Mouse (Mus musculus): ENCODE results near the gene Otud4.
A peak's percentile ranks its signal among the peaks of the same experiment; 100 is the strongest.
"Not testable (repeated sequence)": the region's sequence is repeated elsewhere in the genome, so short reads cannot be mapped to it uniquely, and the experiment has no call there.

Gene Otud4

DNA sequence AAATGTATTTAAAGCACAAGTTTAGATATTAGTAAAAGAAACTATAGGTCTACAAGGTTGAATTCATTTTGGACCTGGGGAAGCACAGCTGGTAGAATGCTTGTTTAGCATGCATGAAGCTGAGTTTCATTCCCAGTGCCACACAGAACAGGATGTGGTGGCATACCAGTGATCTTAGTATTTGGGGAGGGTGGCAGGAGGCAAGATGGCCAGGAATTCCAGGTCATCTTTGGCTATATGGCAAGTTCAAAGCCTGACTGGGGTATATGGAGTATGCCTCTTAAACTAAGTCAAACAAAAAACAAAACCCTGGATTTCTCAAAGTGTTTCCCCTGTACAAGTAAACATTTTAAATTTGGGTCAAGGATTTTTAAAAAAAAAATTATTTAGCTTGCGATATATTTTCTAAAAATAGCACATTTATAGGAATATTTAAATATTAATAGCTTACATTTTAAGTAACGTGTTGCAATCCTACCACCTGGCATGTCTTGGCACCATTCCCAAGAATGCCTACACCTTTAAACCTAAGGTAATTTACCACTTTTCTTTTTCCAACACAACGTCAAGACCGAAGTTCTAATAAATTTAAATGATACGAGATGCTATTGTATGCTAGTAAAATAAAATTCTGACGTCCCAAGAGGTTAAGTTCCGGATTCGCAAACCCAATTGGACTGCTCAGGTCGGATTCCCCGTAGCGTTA is 1.3 kb upstream of the Otud4 start:
- no peak for DNase-seq (ENCODE audit: low spot score in 2 of 2)

DNA sequence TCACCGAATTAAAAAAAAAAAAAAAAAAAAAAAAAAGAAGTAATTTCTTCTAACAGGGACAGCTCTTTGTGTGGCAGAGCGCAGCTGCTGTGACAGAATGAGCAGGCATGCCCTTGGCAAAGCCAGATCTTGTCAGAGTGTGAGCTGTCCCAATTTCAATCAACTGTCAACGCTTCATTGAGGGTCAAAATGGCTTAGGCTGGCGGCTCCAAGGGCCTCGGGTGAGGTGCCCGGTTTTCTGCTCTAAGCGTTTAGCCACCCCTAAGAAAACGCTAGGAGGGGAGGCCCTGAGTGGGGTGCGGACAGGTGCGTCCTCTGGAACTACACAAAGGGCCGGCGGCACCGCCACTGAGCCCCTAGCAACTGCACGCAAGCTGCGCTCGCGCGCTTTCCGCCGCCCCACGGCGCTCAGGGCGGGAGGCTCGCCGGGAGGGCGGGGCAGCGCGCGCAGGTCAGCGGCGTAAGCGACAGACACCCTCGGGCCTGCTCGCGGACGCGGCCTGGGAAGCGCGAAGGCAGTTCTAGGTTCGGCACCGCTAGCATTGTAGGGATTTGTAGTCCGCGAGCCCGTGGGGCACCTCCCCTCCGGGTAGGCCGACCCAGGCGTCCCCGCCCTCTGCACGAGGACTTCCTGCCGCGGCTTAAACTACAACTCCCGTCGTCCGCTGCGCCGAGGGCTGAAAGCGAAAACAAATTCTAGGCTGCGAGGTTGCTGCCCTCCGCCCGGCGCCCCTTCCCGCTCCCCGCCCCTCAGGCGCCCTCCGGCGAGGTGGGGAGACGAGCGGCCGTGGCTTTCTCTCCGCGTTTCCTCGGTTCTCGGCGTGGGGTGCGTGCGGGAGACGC is 490 bp upstream of the Otud4 start:
- DNase-seq (ENCODE audit: low spot score in 2 of 2): peak; percentile 95 to 97

DNA sequence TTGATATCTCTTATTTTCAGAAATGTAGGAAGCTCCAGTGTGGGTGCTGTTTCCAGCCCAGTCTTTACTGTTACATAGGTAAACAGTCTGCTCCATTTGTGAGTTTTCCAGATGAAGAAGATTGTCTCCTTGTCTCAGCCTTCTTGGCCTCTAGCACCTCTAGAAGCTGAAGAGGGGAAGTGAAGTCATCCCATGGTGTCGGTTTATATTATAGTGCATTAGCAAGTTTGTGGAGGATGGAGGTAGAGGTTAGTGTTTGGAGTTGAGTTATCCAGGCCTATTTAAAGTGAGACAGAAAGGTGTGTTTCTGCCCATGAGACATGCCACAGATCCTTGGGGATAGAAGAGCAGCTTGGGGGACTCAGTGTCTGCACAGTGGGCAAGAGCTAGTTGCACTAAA is 1.7 kb downstream of the Otud4 start:
- no peak for DNase-seq (ENCODE audit: low spot score in 2 of 2)

DNA sequence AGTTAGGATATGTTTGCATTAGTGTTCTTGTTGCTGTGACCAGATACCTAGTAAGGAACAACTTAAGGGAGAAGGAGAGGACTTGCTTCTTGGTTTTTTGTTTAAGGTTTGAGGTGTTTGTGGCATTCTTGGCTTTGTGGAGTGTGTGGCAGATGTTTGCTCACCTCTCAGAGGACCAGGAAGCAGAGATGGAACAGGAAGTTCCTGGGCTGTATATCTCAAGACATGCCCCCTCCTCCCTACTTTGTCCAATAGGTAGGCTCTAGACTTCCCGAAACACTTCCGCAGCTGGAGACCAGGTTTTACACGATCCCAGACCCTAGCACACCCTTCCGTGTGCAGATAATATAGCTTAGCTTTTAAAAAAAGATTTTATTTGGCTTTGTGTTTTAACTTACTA is 10.2 kb downstream of the Otud4 start:
- no peak for DNase-seq (ENCODE audit: low spot score in 2 of 2)

DNA sequence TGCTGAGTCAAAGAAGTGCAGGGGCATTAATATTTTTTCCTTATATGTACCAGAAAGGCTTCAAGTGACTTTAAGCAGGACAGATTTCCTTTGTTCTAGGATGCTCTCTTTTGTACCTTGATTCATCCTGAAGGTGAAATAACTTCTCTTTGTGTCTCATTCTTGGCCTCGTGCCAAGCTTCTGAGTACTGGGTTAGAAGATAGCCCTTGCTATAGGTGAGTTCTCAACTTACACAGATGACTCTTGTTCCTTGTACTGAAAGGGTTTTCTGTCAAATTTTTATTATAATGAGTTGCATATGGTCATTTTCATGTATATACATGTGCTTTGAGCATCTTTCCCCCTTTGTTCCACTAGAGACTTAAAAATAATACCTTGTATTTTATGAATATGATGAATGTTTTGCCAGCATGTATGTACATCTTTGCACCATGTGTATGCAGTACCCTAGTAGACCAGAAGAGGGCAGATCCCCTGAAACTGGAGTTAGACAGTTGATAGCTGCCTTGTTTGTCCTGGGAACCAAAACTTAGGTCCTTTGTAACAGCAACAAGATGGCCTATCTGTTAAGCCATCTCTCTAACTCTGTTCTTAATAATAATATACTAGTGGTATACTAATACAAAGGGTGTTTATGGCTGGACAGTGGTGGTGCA is 10.9 kb downstream of the Otud4 start:
- peak in 1 of 2 experiments; percentile 59 for DNase-seq (ENCODE audit: low spot score in 2 of 2)

DNA sequence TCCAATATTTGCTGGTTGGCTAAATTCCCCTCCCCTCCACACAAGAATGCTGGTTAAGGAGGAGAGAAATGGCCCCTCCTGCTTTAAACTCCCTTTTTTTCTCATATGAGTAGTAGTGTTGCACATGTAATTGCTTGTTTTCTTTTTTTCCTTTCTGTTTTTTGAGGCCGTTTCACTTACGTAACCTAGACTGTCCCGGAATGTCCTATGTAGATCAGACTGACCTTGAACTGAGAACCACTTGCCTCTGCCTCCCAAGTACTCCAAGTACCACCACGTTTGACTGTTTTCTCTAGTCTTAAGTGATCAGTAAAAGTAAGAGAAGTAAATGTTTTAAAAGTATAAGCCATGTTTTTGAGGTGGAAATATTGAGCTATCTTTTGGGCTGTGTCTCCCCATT is 14.3 kb downstream of the Otud4 start:
- no peak for DNase-seq (ENCODE audit: low spot score in 2 of 2)

DNA sequence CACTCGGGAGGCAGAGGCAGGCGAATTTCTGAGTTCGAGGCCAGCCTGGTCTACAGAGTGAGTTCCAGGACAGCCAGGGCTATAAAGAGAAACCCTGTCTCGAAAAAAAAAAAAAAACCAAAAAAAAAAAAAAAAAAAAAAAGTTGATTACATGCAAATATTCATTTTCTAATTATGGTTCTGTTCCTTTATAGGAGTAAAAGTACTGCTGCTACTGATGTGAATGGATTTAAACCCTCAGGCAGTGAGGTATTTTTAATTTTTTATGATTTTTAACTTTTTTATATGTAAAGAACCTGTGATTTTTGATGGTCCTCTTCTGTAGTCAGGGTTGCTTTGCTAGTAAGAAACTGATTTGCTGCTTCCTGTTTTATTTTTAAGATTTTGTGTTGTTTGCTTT is 19.3 kb downstream of the Otud4 start:
- DNase-seq (ENCODE audit: low spot score in 2 of 2): not testable (repeated sequence)

DNA sequence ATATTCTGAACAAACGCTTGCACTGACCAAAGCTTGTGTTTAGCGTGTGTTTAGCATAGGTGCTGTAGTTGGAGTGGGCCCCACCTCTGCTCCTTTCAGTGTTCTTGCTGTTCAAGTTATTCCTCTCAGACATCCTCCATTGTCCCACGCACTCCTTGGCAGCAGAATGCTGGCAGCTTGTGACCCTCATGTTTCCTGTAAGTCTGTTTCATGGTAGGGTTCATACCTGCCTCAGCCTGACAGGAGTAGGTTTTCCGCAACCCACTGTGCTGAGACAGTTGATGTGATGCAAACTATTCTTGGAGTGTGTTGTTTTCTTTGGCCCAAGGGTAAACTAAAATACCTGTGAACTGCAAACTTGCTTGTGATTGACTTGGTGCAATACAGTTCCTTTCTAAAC is 37.0 kb downstream of the Otud4 start:
- no peak for DNase-seq (ENCODE audit: low spot score in 2 of 2)

DNA sequence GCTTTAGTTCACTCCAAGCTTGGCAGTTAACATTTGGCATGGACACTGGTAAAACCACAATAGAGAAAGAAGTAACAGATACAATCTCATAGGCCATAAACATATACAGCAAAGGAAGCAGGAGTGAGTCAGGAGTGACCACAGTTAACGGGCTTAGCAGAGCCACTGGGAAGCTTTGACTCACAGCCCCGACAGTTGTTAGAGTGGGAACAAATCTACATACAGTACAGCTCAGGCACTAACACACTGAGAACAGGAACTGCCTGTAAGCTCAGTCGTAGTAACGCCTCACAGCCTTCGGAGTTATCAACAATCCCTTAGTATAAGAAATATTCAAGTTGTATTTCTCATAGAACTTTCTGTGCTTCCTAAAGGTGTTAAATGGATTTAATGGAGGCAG is 39.6 kb downstream of the Otud4 start:
- no peak for DNase-seq (ENCODE audit: low spot score in 2 of 2)

DNA sequence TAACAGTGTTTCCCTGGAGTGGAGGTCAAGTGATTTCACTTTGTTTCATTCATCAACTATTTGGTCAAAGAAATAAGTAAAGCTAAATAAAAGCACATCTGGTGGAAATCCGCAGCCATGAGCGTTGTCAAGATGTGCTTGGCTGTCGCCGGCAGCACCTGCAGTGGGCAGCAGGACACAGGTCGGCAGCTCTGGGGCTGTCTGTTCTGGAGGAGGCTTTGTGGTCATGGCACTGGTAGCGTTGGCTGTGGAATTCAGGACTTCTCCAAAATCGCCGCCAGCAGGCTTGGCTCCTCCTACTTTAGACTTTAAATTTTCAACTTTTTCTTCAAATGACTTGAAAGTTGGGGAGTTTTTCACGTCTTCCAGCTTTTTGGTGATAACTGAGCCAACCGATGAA is 40.7 kb downstream of the Otud4 start:
- DNase-seq (ENCODE audit: low spot score in 2 of 2): not testable (repeated sequence)

DNA sequence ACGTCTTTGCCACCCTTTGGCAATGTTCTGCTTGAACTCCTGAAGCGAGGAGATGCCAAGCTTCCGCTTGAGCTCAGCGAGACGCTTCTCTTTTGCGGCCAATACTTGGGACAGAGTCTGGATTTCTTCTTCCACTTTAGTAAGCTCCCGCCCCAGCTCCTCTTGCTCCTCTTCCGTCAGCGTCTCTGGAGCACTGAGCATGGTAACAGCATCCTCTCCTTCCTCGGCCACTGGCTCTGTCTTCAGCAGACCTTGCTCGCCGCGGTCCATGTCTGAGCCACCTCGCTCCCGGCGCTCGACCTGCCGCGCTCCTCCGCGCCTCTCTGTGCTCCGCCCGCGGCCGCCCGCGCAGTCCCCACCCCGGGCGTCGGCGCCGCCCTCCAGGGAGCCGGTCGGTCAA is 41.1 kb downstream of the Otud4 start:
- DNase-seq (ENCODE audit: low spot score in 2 of 2): peak in 1 of 2 experiments; percentile 4

DNA sequence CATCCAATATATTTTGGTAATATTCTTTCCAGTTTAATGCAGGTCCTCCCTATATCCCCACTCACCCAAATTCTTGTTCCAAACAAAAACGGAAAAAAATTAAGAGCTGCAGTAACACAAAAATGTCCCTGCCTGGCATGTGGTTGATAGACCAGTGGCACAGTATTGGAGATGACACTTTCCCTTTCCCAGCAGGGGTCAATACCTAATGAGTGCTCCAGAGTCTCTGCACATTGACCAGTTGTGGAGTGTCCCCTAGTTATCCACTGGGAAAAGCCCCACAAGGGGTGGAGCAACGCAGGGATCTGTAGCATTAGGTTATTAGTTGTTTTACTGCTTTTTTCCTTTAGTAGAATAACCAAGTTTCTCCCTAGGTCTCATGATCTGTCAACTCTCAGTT is 41.5 kb downstream of the Otud4 start:
- no peak for DNase-seq (ENCODE audit: low spot score in 2 of 2)

DNA sequence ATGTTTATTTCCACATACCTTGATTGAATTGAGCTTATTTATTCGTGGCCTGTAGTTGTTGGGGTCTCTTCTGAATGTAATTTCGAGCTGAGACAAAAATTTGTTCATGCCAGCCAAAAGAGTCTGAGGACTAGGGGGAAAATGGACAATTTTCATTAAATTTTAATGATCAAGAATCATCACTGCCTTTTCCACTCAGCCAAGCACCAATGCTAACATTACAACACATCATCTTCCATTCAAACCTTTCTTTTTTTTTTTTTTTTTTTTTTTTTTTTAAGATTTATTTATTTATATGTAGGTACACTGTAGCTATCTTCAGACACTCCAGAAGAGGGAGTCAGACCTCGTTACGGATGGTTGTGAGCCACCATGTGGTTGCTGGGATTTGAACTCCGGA is 46.5 kb downstream of the Otud4 start:
- DNase-seq (ENCODE audit: low spot score in 2 of 2): not testable (repeated sequence)

DNA sequence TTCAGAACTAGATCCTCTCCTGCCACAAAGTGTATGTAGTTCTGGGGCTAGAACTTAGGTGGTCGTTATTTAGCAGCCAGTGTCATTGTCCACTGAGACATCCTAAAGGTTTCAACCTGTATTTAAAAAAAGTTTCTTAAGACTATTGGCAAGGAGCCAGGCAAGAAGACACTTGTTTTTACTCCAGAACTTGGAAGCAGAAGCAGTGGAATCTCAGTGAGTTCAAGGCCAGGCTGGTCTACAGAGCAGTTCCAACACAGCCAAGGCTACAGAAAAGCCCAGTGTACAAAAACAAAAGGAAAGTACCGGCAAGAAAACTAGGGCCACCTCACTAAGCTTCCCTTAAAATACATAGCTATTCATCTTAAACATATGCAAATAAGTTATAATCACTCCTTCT is 53.1 kb downstream of the Otud4 start:
- no peak for DNase-seq (ENCODE audit: low spot score in 2 of 2)

DNA sequence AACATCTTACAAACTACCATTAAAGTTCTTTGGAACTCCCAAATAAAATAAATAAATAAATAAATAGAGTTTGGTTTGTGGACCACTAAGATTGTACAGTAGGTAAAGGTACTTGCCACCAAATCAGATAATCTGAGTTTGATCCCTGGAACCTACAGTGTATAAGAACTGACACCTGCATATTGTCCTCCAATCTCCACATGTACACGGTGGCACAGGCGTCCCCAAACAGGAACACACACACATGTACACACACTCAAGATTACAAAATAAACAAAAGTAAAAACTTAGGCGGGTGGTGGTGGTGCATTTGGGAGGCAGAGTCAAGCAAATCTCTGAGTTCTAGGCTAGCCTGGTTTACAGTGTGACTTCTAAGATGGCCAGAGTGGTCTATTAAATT is 67.3 kb downstream of the Otud4 start:
- no peak for DNase-seq (ENCODE audit: low spot score in 2 of 2)

DNA sequence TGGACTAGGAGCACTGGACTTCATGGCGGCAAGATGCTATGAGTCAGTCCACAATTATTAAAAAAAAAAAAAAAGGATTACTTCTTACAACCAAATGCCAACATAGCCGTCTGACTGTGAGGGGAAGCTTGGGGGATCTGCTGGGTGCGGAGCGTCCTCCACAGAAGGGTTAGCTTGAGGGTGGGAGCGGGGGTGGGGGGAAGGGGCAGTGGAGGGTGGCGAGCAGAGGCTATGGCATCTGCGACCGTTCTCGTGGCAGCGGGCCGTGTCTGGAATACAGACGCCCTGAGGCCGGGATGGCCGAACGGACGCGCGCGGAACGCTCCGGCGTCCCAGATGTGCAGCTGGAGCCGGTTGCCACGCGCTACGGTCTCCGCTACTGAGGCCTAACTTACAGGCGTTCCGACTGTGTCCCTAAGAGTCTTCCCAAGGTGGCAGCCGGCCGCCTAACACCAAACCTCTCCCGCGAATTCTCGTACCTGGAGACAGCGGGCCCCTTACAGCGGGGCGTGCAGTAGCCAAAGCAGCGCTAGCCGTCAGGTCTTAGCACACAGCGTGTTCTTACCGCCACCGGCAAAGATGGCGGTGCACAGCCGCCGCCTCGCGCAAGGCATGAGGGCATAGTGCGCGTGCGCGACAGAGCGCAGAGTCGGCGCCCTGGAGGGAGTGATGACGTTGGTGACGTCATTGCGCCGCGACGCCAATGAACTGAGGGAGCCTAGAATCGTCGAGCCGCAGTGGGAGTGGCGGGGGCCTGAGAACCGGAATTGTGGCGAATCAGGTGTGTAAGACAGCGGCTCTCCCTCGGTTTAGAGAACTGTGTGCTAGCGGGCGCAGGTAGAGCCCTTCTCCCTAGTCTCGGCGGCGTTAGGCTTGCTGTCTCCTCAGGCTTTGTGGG is 71.9 kb downstream of the Otud4 start, which contains the start of the genes Abce1 and Anapc10:
TSS of gene Abce1 (minus strand) at position 677 of the 898 bp plus-strand sequence.
TSS of gene Anapc10 (plus strand) at position 757 of the 898 bp plus-strand sequence.
- peak; percentile 96 to 98 for DNase-seq (ENCODE audit: low spot score in 2 of 2)

DNA sequence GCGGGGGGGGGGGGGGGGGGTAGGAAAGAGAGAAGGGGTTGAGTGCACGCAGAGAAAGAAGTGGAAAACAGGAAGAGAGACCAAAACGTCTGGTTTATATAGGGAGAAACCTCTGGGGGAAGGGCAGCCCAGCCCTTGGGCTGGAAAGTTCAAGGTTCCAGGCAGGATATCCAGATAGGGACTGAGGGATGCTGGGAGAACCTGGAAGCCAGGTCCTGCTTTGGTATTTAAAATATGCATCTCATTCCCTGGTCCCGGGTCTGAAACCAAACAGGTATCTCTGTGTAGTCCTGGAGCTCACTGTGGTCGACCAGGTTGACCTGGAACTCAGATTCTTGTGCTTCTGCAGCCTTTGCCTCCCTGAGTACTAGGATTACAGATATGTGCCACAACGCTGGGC is 73.3 kb downstream of the Otud4 start:
- no peak for DNase-seq (ENCODE audit: low spot score in 2 of 2)

DNA sequence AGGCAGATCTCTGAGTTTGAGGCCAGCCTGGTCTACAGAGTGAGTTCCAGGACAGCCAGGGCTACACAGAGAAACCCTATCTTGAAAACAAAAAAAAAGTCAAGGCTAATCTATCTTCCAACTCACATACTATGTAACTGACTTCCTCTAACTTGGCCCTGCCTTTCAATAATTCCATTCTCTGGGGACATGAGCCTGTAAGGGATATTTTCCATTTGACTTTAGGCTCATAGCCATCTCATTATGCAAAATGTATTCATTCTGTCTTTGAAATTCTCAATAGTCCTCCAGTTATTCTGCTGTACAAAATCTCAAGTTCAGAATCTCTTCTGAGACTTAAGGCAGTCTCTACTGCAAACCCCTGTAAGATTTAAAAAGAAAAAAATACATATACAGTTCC is 82.1 kb downstream of the Otud4 start:
- no peak for DNase-seq (ENCODE audit: low spot score in 2 of 2)

DNA sequence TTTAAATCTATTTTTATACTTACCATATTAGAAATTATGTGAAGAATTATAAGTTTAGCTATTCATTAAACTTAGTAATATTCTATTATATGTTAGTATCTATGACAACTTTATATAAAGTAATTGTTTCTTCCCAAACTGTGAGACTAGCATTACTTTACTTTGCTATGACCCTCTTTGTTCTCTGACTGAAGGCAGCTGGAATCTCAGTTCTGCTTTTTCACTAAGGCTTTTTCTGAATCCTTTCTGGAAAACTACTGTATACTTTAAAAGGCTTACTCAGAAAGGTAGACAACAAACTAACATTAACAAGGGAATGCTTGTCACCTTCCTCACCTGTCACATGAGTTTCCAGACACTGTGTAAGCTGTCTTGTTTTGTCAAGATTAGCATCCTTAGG is 83.9 kb downstream of the Otud4 start:
- no peak for DNase-seq (ENCODE audit: low spot score in 2 of 2)

DNA sequence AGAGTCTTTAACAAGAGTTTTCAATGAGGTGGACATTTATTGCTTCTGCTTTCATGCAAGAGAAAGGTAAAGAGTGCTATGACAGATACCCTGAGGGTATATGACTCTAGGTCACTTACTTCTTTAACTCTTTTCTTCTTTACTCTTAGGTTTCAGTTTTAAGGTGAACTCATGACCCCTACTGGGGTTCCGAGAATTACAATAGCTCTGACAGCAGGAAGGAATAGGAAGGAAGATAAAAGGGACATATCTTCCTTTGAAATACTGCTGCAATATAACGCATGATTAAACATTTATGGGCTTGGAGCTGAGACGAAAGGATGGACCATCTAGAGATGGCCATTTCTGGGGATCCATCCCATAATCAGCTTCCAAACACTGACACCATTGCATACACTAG is 85.2 kb downstream of the Otud4 start:
- DNase-seq (ENCODE audit: low spot score in 2 of 2): peak in 1 of 2 experiments; percentile 9

All from thymus, postnatal 10 days (tissue).